Mouse (Mus musculus): ENCODE results near the gene Rhbdf2.

The Rhbdf2 gene

GRCm38 (mm10) chr11:116550748-116551147, 76.1 kb downstream of the Rhbdf2 start:
- no peak for DNase-seq (ENCODE audit: low read depth, low spot score)

GRCm38 (mm10) chr11:116549273-116550038, 77.4 kb downstream of the Rhbdf2 start:
- DNase-seq (ENCODE audit: low read depth, low spot score) = no peak

- DNase-seq (ENCODE audit: low read depth, low spot score) = no peak
Measured at GRCm38 (mm10) chr11:116548780-116549179, 78.0 kb downstream of the Rhbdf2 start.

Data from ZHBTc4 (cell line).